Mouse (Mus musculus) stomach, embryonic 14.5 days (tissue): ENCODE data around the gene Foxl2. TPM values are rescaled to one million over a fixed set of nuclear protein-coding genes. Genes with fewer than 3 reads are reported as not detected.

Experiments used
- ATAC-seq: fragments of 200-750 bp; cut with Nextera tagmentation; 2 replicates; pipeline ENCODE4 v1.8.0; 2017; ENCODE audit warnings: low read depth, moderate TSS enrichment; ENCODE audit not compliant: insufficient number of reproducible peaks, insufficient read depth, low FRiP score
- H3K27ac ChIP-seq: fragments of 300-500 bp; sonication (generic); 2 replicates; pipeline ENCODE4 v1.5.1; 2014; ENCODE audit warnings: mild to moderate bottlenecking, low read length, moderate library complexity, mixed read lengths
- H3K27me3 ChIP-seq: fragments of 300-500 bp; sonication (generic); 2 replicates; pipeline ENCODE4 v1.6.1; 2014; ENCODE audit warnings: low read length, control low read depth, mixed read lengths; ENCODE audit not compliant: control insufficient read depth, insufficient read depth
- H3K36me3 ChIP-seq: fragments of 300-500 bp; sonication (generic); 2 replicates; pipeline ENCODE4 v1.6.1; 2014; ENCODE audit warnings: mild to moderate bottlenecking, control low read depth, low read length, moderate library complexity, mixed read lengths; ENCODE audit not compliant: control insufficient read depth, insufficient read depth
- H3K4me1 ChIP-seq: fragments of 300-500 bp; sonication (generic); 2 replicates; pipeline ENCODE4 v1.6.1; 2014; ENCODE audit warnings: low read length, control low read depth, mixed read lengths; ENCODE audit not compliant: control insufficient read depth, insufficient read depth
- H3K4me2 ChIP-seq: fragments of 300-500 bp; sonication (generic); replicated peaks from 2 replicates; pipeline ENCODE4 v1.6.1; 2014; ENCODE audit warnings: low read depth, low read length, control low read depth
- H3K4me3 ChIP-seq: fragments of 300-500 bp; sonication (generic); 2 replicates; pipeline ENCODE4 v1.5.1; 2014; ENCODE audit warnings: low read depth, low read length, control low read depth
- H3K9ac ChIP-seq: fragments of 300-500 bp; sonication (generic); replicated peaks from 2 replicates; pipeline ENCODE4 v1.6.1; 2014; ENCODE audit warnings: low read depth, mild to moderate bottlenecking, control low read depth, low read length, moderate library complexity, mixed read lengths
- H3K9me3 ChIP-seq: fragments of 300-500 bp; sonication (generic); 2 replicates; pipeline ENCODE4 v1.6.1; 2016; ENCODE audit warnings: low read depth, low read length, control low read depth; ENCODE audit not compliant: control insufficient read depth
- WGBS: fragments of 180-500 bp; shearing (Covaris S2); extraction: QIAGEN DNeasy Blood & Tissue Kit; methylation state at CpG from one replicate; pipeline ENCODE4 v1.1.7; 2014; 5-methylcytosine and 5-hydroxymethylcytosine counted together
- polyA plus RNA-seq: library from polyadenylated mRNA; unstranded; fragments of >200 nt; fragmentation: Nextera tagmentation; extraction: Ambion mirVana; gene quantifications from 2 replicates; pipeline ENCODE4 v1.2.1, GENCODE M21; 2014

The Foxl2 gene
- polyA plus RNA-seq, 1 experiment from 2014 or later: not detected

- Histone ChIP-seq H3K4me3 (no peak overlapping the region), H3K9me3 (no peaks in the 10 kb centered on the region), H3K36me3 (peaks cover 5% of the 10 kb centered on the region; the same call in 1 of the 2 replicates), H3K4me1 (no peaks in the 10 kb centered on the region), H3K9ac (no peak overlapping the region), H3K4me2 (no peak overlapping the region), H3K27ac (no peak overlapping the region), H3K27me3 (no peaks in the 10 kb centered on the region)
- 88% methylated on average over 4 of the region's 4 CpGs for WGBS
- ATAC-seq: no peak
These were observed 39.0 kb downstream of the Foxl2 start for GRCm38 (mm10) chr9:98994103-98994502.

DNA sequence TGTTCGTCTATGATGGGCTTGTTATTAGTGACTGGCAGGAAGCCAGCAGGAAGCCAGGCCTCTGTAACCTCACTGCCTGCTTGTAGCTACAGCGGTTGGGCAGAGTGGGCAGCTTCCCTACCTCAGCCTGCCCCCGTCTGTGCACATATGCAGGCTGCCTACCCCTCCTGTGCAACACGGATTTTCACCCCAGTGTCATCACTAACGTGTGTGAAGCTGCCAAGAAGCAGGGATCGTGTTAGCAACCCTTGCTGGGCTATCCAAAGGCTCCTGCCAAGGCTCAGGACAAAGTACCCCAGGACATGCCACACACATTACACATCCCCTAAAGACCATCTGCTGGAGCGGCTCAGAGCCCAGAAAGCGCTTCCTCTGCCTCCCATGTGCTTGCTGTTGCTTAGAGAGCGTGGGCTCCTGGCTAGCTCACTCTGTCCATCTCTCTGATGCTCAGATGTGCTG, 44.8 kb downstream of the Foxl2 start:
- no peak overlapping the region for H3K4me3 ChIP-seq
- no peak overlapping the region for H3K27ac ChIP-seq
- 74% methylated on average over 9 of the region's 9 CpGs for WGBS
- H3K27me3 ChIP-seq: no peaks in the 10 kb centered on the region
- peaks cover 10% of the 10 kb centered on the region; the same call in 1 of the 2 replicates for H3K36me3 ChIP-seq
- no peaks in the 10 kb centered on the region for H3K9me3 ChIP-seq
- no peak overlapping the region for H3K4me2 ChIP-seq
- no peak overlapping the region for H3K9ac ChIP-seq
- no peaks in the 10 kb centered on the region for H3K4me1 ChIP-seq
- no peak for ATAC-seq

GRCm38 (mm10) chr9:99001326-99001725, 46.2 kb downstream of the Foxl2 start:
- H3K4me3 ChIP-seq: no peak overlapping the region
- 90% methylated on average over 6 of the region's 6 CpGs for WGBS

More at GRCm38 (mm10) chr9:99001326-99001725, 46.2 kb downstream of the Foxl2 start:
- Histone ChIP-seq H3K36me3 (peaks cover 7% of the 10 kb centered on the region; the same call in 1 of the 2 replicates), H3K9ac (no peak overlapping the region), H3K27me3 (no peaks in the 10 kb centered on the region), H3K27ac (no peak overlapping the region), H3K4me2 (no peak overlapping the region), H3K4me1 (no peaks in the 10 kb centered on the region), H3K9me3 (no peaks in the 10 kb centered on the region)
- no peak for ATAC-seq

Other genes with a start within 250 kb of the Foxl2 start
- gene Prr23a1, start 112.8 kb upstream of the Foxl2 start, polyA plus RNA-seq: not detected in 2 replicates
- gene Prr23a2, start 98.8 kb upstream of the Foxl2 start, polyA plus RNA-seq: not detected in 2 replicates
- gene Prr23a3, start 90.5 kb upstream of the Foxl2 start, polyA plus RNA-seq: not detected in 2 replicates
- gene 7420426K07Rik, start 52.2 kb upstream of the Foxl2 start, polyA plus RNA-seq: not detected in 2 replicates
- gene Faim, start 31.1 kb downstream of the Foxl2 start, polyA plus RNA-seq: 44.0 and 44.7 TPM in 2 replicates
- gene Gm1123, start 80.4 kb downstream of the Foxl2 start, polyA plus RNA-seq: 0.38 TPM in 1 of 2 replicates, not detected in the other
- gene Pik3cb, start 185.3 kb downstream of the Foxl2 start, polyA plus RNA-seq: 1.2 and 1.7 TPM in 2 replicates